Mouse (Mus musculus): ENCODE measurements around the gene Ccrl2. TPM values are rescaled to one million over a fixed set of nuclear protein-coding genes. Genes with fewer than 3 reads are reported as not detected.

Gene Ccrl2
- polyA plus RNA-seq, 1 experiment: 0.12 TPM

- no peaks in the 10 kb centered on the region for H3K79me2 ChIP-seq (ENCODE audit: control insufficient read depth, insufficient read depth)
- peaks cover 20% of the 10 kb centered on the region for H3K27me3 ChIP-seq (ENCODE audit: control insufficient read depth, insufficient read depth, insufficient read length)
- H3K36me3 ChIP-seq (ENCODE audit: control insufficient read depth, insufficient read depth): no peaks in the 10 kb centered on the region
- H3K4me2 ChIP-seq (ENCODE audit: low read depth): no peak overlapping the region
- TF ChIP-seq TCF12 (IDR thresholded peaks at IDR 0.05; ENCODE audit: insufficient read depth, poor library complexity, severe bottlenecking): no peak
- no peak overlapping the region for H3ac ChIP-seq (ENCODE audit: control insufficient read depth, insufficient read length)
- no peak overlapping the region for H3K4me3 ChIP-seq
These were observed 2.4 kb downstream of the Ccrl2 start for GRCm38 (mm10) chr9:111054923-111055322.

- Histone ChIP-seq H3K79me2 (ENCODE audit: control insufficient read depth, insufficient read depth) (no peaks in the 10 kb centered on the region), H3K27me3 (ENCODE audit: control insufficient read depth, insufficient read depth, insufficient read length) (peaks cover 11% of the 10 kb centered on the region), H3K4me2 (ENCODE audit: low read depth) (no peak overlapping the region), H3K4me3 (no peak overlapping the region), H3ac (ENCODE audit: control insufficient read depth, insufficient read length) (no peak overlapping the region), H3K36me3 (ENCODE audit: control insufficient read depth, insufficient read depth) (no peaks in the 10 kb centered on the region)
- TF ChIP-seq MAX (IDR thresholded peaks at IDR 0.05; ENCODE audit: low read depth) (no peak), REST (IDR thresholded peaks at IDR 0.05; ENCODE audit: insufficient read depth, insufficient read length) (no peak)
These were observed 8.9 kb downstream of the Ccrl2 start for GRCm38 (mm10) chr9:111048452-111048851.

- Histone ChIP-seq H3ac (ENCODE audit: control insufficient read depth, insufficient read length) (no peak overlapping the region), H3K36me3 (ENCODE audit: control insufficient read depth, insufficient read depth) (no peaks in the 10 kb centered on the region), H3K4me2 (ENCODE audit: low read depth) (no peak overlapping the region), H3K4me3 (no peak overlapping the region), H3K27me3 (ENCODE audit: control insufficient read depth, insufficient read depth, insufficient read length) (peaks cover 3% of the 10 kb centered on the region), H3K79me2 (ENCODE audit: control insufficient read depth, insufficient read depth) (no peaks in the 10 kb centered on the region)
- TF ChIP-seq MYOG (IDR thresholded peaks at IDR 0.05; ENCODE audit: control insufficient read depth in 1 of 3, insufficient read depth in 1 of 3, insufficient read length in 2 of 3, low read depth in 2 of 3) (no peak), TCF12 (IDR thresholded peaks at IDR 0.05; ENCODE audit: insufficient read depth, poor library complexity, severe bottlenecking) (no peak), MAX (IDR thresholded peaks at IDR 0.05; ENCODE audit: low read depth) (no peak), CEBPB (IDR thresholded peaks at IDR 0.05; ENCODE audit: insufficient read depth, poor library complexity, severe bottlenecking) (no peak), SRF (IDR thresholded peaks at IDR 0.05; ENCODE audit: control insufficient read depth, insufficient read length, low read depth) (no peak), POLR2AphosphoS2 (IDR thresholded peaks at IDR 0.05; ENCODE audit: insufficient read length, low read depth) (no peak), E2F4 (IDR thresholded peaks at IDR 0.05; ENCODE audit: insufficient read depth) (no peak), REST (IDR thresholded peaks at IDR 0.05; ENCODE audit: insufficient read depth, insufficient read length) (no peak), MYOD1 (IDR thresholded peaks at IDR 0.05; ENCODE audit: control insufficient read depth in 1 of 3, insufficient read length in 2 of 3, low read depth in 2 of 3) (no peak), USF1 (IDR thresholded peaks at IDR 0.05; ENCODE audit: low read depth) (no peak), TCF3 (IDR thresholded peaks at IDR 0.05; ENCODE audit: insufficient read length, low read depth) (no peak), POLR2A (IDR thresholded peaks at IDR 0.05; ENCODE audit: insufficient read length, low read depth) (no peak)
These were observed 10.1 kb downstream of the Ccrl2 start for GRCm38 (mm10) chr9:111047266-111047665.

DNA sequence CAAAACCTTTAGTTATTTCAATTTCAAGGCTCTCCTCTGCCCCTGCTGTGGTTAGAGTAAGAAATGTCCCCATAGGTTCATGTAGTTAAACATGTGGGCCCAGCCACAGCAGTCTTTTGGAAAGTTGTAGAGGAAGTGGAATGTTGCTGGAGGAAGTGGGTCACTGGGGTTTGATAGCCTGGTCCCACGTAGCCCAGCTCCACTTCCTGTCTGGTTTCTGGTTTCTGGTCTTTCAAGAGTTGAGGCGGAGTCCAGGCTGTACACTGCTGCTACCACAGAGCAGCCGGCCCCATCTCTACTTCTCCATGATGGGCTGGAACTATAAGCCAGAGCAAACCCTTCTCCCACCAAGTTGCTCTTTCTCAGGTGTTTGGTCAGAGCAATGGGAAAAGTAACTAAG, 11.1 kb downstream of the Ccrl2 start:
- Histone ChIP-seq H3K79me2 (ENCODE audit: control insufficient read depth, insufficient read depth) (no peaks in the 10 kb centered on the region), H3K4me2 (ENCODE audit: low read depth) (no peak overlapping the region), H3K36me3 (ENCODE audit: control insufficient read depth, insufficient read depth) (no peaks in the 10 kb centered on the region), H3ac (ENCODE audit: control insufficient read depth, insufficient read length) (no peak overlapping the region), H3K4me3 (no peak overlapping the region), H3K27me3 (ENCODE audit: control insufficient read depth, insufficient read depth, insufficient read length) (no peaks in the 10 kb centered on the region)
- TF ChIP-seq MAX (IDR thresholded peaks at IDR 0.05; ENCODE audit: low read depth) (no peak), E2F4 (IDR thresholded peaks at IDR 0.05; ENCODE audit: insufficient read depth) (no peak), CEBPB (IDR thresholded peaks at IDR 0.05; ENCODE audit: insufficient read depth, poor library complexity, severe bottlenecking) (no peak), MYOD1 (IDR thresholded peaks at IDR 0.05; ENCODE audit: control insufficient read depth in 1 of 3, insufficient read length in 2 of 3, low read depth in 2 of 3) (no peak)

- Histone ChIP-seq H3ac (ENCODE audit: control insufficient read depth, insufficient read length) (no peak overlapping the region), H3K4me3 (no peak overlapping the region), H3K27me3 (ENCODE audit: control insufficient read depth, insufficient read depth, insufficient read length) (no peaks in the 10 kb centered on the region), H3K36me3 (ENCODE audit: control insufficient read depth, insufficient read depth) (no peaks in the 10 kb centered on the region), H3K79me2 (ENCODE audit: control insufficient read depth, insufficient read depth) (no peaks in the 10 kb centered on the region), H3K4me2 (ENCODE audit: low read depth) (no peak overlapping the region)
- TF ChIP-seq POLR2A (IDR thresholded peaks at IDR 0.05; ENCODE audit: insufficient read length, low read depth): no peak
- no peak for TF ChIP-seq MAX (IDR thresholded peaks at IDR 0.05; ENCODE audit: low read depth)
- no peak for TF ChIP-seq POLR2AphosphoS2 (IDR thresholded peaks at IDR 0.05; ENCODE audit: insufficient read length, low read depth)
- no peak for TF ChIP-seq CEBPB (IDR thresholded peaks at IDR 0.05; ENCODE audit: insufficient read depth, poor library complexity, severe bottlenecking)
- TF ChIP-seq SRF (IDR thresholded peaks at IDR 0.05; ENCODE audit: control insufficient read depth, insufficient read length, low read depth): no peak
- no peak for TF ChIP-seq MYOD1 (IDR thresholded peaks at IDR 0.05; ENCODE audit: control insufficient read depth in 1 of 3, insufficient read length in 2 of 3, low read depth in 2 of 3)
- TF ChIP-seq MYOG (IDR thresholded peaks at IDR 0.05; ENCODE audit: control insufficient read depth in 1 of 3, insufficient read depth in 1 of 3, insufficient read length in 2 of 3, low read depth in 2 of 3): no peak
- no peak for TF ChIP-seq REST (IDR thresholded peaks at IDR 0.05; ENCODE audit: insufficient read depth, insufficient read length)
- TF ChIP-seq TCF12 (IDR thresholded peaks at IDR 0.05; ENCODE audit: insufficient read depth, poor library complexity, severe bottlenecking): no peak
- no peak for TF ChIP-seq TCF3 (IDR thresholded peaks at IDR 0.05; ENCODE audit: insufficient read length, low read depth)
- TF ChIP-seq USF1 (IDR thresholded peaks at IDR 0.05; ENCODE audit: low read depth): no peak
- no peak for TF ChIP-seq E2F4 (IDR thresholded peaks at IDR 0.05; ENCODE audit: insufficient read depth)
These were observed 15.1 kb downstream of the Ccrl2 start for GRCm38 (mm10) chr9:111042266-111042665.
